Mouse (Mus musculus): ENCODE measurements at regions not wholly inside any gene's neighbourhood (a gene's known extent, or its start where the extent isn't known, plus 50 kb on each side); places are given as distances from the start of the nearest gene placed in this dataset.
"Not testable (repeated sequence)": the region's sequence is repeated elsewhere in the genome, so short reads cannot be mapped to it uniquely, and the experiment has no call there.

- no peak for DNase-seq
Measured at GRCm38 (mm10) chr12:79989582-79990110, 123.2 kb downstream of the Zfp36l1 start.

DNA sequence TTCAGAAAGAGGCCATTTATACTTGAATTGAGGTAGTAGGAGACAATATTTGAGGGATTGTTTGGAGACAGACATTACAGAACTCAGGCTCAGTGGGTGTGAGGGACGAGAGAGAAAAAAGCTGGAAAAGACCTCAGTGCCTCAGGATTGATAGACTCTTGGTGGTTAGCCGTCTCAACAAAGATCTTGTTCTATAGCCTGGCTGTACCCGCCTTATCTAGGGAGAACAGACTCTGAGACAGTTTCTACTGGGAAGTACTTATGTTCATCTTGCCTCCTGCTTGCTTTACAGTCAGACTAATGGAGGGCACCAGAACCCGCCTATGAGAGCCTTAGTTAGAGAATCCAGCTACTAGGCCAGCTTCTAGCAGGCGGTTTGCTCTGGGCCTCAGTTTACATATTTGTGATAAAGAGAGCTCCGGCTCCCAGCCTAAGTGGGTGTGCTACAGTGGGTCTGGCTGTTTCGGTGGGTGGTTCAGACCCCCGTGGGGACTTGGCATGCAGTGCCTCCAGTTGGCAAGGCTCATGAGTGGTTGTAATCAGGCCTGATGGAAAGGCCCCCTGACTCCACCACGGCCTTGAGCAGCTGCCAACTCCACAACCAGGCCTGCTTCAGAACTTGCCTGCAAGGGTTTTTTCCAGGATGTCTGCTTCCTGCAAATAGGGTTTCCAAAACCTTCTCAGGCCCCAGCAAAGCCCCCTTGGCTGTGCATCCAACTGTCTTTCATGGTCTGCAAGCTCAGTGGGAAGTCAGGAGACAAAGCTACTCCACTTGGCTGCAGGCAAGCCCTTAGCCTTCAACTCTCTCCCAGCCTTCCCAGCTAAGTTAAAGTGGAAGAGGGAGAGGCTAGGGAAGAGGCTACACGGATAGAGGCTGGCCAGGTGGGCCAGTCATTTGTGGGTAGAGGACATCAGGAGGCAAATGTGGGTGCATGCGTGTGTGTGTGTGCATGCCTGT lies 124.1 kb downstream of the Zfp36l1 start:
- no peak for DNase-seq

GRCm38 (mm10) chr12:79986241-79986976 lies 126.4 kb downstream of the Zfp36l1 start:
- DNase-seq: no peak

DNA sequence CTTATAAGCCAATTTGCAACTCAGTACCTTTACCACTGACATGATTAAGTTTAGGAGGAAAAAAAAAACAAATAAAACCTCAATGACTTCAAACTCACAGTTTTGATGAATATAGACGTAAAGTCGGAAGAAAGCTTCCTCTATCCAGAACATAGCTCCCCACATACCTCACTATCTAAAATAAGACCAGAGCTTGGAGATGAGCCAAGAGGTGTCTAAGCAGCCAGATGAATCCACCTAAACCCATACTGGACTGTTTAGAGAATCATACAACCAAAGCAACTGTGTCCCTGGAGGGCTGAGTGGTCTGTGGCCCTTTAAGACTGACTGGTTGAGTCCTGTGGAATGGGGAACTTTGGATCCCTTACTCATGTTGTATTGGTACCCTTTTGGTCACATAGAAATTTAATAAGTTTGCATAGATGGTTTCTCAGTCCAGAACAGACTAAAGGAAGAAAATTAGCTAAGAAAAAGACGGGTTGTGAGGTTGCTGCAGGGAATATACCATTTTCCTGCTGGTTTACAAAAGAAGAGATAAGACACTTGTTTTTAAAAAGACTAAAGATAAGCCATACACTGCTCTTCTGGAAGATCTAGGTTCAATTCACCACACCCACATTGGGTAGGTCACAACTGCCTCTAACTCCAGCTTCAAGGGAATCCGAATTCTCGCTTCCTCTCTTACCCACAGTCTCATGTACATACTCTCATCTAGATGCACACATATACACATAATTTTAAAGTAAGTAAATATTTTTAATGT lies 127.6 kb downstream of the Zfp36l1 start:
- no peak for DNase-seq

- no peak for DNase-seq
Measured at GRCm38 (mm10) chr12:79984025-79984790, 128.6 kb downstream of the Zfp36l1 start.

- no peak for DNase-seq
Measured at GRCm38 (mm10) chr12:79983232-79983631, 129.6 kb downstream of the Zfp36l1 start.

GRCm38 (mm10) chr12:79982497-79982896 lies 130.3 kb downstream of the Zfp36l1 start:
- not testable (repeated sequence) for DNase-seq

DNA sequence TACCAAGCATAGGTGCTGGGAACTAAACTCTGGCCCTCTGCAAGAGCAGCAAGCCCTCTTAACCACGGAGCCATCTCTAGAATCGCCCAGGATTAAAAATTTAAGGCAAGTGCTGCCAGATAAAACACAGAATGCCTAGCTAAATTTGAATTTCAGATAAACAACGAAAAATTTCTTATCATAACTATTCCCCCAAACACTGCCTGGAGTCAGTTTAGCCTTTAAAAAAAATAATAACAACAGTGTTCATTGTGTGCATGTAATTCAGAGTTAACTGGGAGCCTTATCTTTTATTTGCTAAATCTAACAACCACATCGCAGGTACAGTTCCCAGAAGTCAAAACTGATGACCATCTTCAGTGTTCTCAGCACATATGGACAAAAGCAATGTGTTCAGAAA lies 132.1 kb downstream of the Zfp36l1 start:
- DNase-seq: no peak

DNA sequence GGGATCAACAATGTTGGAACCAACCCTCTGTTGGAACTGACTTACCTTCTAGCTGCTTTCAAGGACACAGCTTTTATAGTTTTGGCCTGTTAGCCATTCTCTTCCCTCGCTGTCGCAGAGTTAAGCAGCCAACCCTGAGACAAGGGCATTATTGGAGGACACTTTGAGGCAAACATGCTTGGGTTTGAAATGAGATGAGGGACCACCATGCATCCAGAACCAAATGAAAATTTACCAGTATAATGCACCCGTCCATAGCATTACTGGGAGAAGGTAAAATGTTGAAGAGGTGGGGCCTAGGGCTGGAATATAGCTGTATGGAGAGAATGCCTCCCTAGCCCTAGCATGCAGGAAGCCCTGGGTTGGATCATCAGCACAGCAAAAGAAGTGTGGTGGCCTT lies 135.7 kb downstream of the Zfp36l1 start:
- no peak for DNase-seq

- DNase-seq: no peak
Measured at GRCm38 (mm10) chr12:79975466-79976239, 137.2 kb downstream of the Zfp36l1 start.

- no peak for DNase-seq
Measured at GRCm38 (mm10) chr12:79975050-79975449, 137.8 kb downstream of the Zfp36l1 start.

DNA sequence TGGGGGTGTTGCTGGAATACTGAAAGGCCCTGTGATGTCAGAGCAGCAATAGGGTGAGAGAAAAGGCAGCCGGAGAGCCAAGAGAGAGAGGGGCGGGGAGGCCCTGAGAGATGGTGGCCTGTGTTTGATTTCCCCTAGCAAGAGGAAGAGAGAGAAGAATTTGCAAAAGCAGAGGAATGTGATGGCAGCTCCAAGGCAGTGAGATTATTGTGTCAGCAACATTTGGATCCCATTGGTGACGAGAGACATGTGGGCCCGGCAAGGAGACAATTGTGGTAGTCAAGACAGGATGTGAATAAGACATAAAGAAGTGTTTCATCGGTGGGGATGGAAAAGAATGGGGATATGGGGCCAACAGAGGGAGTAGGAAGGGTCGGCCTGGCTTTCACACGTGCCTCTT lies 138.3 kb downstream of the Zfp36l1 start:
- no peak for DNase-seq

- no peak for DNase-seq
Measured at GRCm38 (mm10) chr12:79973566-79974230, 139.1 kb downstream of the Zfp36l1 start.

GRCm38 (mm10) chr12:79970981-79971390 lies 141.8 kb downstream of the Zfp36l1 start:
- no peak for DNase-seq

DNA sequence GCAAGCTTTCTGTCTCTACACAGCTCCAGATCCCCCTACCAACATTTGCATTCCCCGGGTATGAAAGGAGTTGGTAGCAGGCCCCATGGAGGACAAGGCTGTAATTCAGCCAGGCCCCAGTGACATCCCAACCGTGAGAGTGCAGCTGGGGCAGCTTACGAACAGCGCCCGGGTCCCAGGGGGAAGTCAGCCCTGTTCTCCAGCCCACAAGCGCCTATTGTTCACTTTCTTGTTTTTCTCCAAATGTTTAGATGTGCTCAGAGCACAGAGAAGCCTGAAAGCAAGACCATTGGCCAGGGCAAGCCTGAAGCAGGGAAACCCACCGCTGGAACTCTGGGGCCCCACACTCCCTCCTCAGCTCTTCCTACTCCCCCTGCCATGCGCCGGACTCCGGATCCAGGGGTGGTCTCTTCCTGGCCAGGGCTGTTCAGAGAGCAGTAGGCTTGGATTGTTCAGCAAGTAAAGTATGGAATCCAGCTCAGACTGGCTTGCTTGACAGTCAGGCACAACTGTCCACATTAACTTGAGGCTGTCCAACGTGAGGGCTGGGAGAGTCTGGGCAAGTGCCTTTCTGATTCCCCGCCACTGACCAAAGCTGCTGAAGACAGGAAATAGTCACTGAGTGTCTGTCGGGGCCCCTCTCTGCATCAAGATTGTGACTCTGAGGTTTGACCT lies 142.4 kb downstream of the Zfp36l1 start:
- peak; percentile 43 to 54 for DNase-seq

DNA sequence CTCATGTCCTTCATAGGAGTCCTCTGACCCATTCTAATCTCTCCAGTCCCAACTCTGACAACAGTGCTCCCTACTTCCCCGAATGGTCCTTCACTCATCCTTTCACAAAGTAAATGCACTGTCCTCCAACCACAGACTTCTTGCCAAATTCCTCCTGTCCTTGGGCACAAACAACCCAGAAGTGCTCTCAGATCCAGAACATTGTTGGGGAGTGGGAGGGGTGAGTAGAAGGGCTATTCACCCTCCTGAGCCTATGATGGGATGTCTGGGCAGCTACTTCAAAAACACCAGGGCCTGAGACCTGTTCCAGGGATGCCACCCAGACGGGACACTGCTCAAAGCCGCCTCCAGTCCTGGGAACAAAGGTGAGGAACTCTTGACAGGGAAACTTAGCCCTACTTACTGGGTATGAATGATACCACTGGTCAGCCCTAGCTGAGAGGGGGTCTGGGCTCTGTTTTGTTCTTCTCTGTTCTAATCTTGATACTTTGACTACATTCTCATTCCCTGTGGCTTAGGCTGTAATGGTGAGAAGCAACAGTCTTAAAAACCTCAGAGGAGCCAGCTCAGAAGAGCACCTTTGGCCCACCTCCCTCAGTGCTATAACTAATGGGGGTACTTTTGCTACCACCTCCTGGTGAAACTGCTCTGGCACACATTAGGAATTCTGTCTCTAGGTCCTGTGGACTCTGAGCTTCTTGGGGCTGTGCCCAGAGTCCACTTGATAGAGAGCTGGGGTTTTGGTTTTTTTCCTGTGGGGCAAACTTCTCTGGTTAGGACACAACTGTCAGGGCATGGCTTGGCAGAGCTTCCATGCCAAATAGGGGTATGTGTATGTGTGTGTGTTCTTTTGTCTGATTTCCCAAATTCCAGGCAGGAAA lies 143.2 kb downstream of the Zfp36l1 start:
- no peak for DNase-seq

GRCm38 (mm10) chr12:79968676-79969075 lies 144.1 kb downstream of the Zfp36l1 start:
- DNase-seq: no peak

DNA sequence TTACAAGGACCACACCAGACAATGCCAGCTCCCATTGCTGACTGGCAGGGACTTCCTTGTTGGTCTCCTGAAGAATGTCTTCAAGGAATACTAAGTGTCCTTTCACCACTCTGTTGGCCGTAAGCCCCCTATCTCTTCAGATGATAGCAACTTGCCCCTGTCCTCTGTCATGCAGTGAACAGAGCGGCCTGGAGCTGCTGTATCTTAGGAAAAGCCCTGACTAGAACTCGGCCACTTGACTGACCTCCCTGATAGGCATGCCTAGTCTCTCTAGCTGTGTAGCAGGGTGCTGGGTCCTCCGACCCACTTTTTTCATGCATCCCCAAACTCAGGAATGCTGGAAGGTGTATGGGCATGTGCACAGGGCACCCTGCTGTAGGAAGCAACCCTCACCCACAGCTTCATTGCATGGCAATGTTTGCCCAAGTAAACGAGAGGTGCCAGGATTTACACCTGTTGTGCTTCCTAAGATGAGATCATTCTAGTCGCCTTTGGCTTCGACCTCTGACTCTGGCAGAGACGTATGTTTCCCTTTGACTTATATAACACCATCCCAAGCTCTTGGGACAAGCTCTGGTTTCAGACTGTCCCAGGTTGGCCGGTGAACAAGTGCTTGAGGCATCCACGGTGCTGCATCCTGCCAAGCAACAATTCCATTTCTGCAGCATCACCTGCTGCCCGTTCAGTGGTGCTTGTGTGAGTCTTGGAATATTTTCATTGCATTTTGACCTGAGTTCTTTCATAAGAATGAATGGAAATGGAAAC lies 145.1 kb downstream of the Zfp36l1 start:
- DNase-seq: no peak

All from layer of hippocampus, postnatal 36 days (tissue).